Mouse (Mus musculus): ENCODE measurements around the gene Odf2l. TPM values are rescaled to one million over a fixed set of nuclear protein-coding genes. Genes with fewer than 3 reads are reported as not detected.

Gene Odf2l
- 22.1 and 23.7 TPM in 2 replicates for polyA plus RNA-seq (2014; fragmentation: Nextera tagmentation; extraction: Ambion mirVana)

DNA sequence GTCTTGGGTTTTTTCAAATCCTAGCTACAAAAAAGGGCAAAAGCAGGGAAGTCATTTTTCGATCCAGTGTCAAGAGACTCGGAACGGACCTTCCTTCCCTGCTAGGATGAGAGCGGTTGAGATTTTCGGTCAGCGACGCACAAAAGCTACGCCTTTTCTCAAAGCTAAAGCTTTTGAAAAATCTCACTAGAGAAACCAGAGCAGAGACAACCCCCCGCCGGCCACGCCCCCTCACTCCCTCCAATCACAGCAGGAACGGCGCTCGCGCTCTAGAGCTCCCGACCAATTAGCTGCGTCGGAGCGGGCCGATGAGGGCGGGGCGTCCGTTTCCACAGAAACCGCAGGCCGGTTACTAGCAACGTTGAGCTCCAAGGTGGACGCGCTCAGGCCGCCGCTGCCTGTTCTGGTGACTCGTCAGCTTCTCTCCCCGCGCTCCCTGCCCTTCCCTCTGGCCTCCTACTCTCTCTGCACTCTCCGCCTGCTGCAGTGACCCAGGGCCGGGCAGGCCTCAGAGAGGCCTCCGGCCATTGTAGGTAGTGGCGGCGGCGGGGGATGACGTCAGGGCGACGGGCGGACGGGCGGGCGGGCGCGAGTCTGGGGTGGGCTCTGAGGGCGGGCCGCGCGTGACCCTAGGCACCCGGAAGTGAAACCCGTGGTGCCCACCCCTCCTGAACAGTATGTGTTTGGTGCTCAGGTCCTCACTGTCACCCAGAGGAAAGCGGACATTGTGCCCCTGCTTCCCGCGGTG is at the start of gene Odf2l:
Odf2l (plus strand) TSS at position 335 of the 748 bp plus-strand sequence.
- Histone ChIP-seq H3K36me3 (ENCODE audit: control insufficient read depth, insufficient read depth, low read length) (no peaks in the 10 kb centered on the region), H3K4me2 (ENCODE audit: low read depth) (peak within 1 kb of the TSS; percentile 74), H3K4me3 (ENCODE audit: low read depth, low read length) (peak within 1 kb of the TSS; percentile 64), H3K27me3 (ENCODE audit: control insufficient read depth, insufficient read depth, low read length) (no peaks in the 10 kb centered on the region), H3K9ac (ENCODE audit: low read length) (peak within 1 kb of the TSS; percentile 90), H3K27ac (ENCODE audit: low read depth, low read length) (peak within 1 kb of the TSS; percentile 95), H3K4me1 (ENCODE audit: control insufficient read depth, insufficient read depth, low read length) (no peaks in the 10 kb centered on the region), H3K9me3 (ENCODE audit: control insufficient read depth, low read length) (no peaks in the 10 kb centered on the region)
- WGBS, result under 1% methylated on average over 51 of the region's 57 CpGs
- peak; percentile 98 for DNase-seq (ENCODE audit: low spot score)
- ATAC-seq (ENCODE audit: insufficient read depth, low FRiP score, low TSS enrichment), result peak; percentile 99

DNA sequence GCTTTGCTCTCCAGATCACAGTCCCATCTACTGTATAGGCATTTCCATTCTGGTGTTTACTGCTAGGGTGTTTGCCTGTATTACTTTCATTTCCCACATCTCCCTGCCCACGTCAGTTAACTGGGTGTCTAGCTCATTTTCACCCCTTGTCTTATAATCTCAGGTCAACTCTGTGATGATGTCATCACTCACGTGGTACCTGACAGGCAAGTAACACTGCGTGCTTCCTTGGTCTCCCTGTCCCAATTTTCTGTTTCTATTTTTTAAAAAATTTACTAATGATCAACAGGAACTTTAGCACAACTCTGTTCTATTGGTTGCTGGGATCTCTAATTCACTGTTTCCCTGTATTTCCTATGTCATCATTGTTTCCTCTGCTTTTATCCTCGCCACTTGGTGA is 49.4 kb upstream of the Odf2l start:
- Histone ChIP-seq H3K4me2 (ENCODE audit: low read depth) (no peak overlapping the region), H3K4me1 (ENCODE audit: control insufficient read depth, insufficient read depth, low read length) (no peaks in the 10 kb centered on the region), H3K9me3 (ENCODE audit: control insufficient read depth, low read length) (no peaks in the 10 kb centered on the region), H3K4me3 (ENCODE audit: low read depth, low read length) (no peak overlapping the region), H3K9ac (ENCODE audit: low read length) (no peak overlapping the region), H3K36me3 (ENCODE audit: control insufficient read depth, insufficient read depth, low read length) (no peaks in the 10 kb centered on the region), H3K27me3 (ENCODE audit: control insufficient read depth, insufficient read depth, low read length) (no peaks in the 10 kb centered on the region), H3K27ac (ENCODE audit: low read depth, low read length) (no peak overlapping the region)
- DNase-seq (ENCODE audit: low spot score) (no peak), ATAC-seq (ENCODE audit: insufficient read depth, low FRiP score, low TSS enrichment) (no peak)
- 82% methylated on average over 4 of the region's 4 CpGs for WGBS

DNA sequence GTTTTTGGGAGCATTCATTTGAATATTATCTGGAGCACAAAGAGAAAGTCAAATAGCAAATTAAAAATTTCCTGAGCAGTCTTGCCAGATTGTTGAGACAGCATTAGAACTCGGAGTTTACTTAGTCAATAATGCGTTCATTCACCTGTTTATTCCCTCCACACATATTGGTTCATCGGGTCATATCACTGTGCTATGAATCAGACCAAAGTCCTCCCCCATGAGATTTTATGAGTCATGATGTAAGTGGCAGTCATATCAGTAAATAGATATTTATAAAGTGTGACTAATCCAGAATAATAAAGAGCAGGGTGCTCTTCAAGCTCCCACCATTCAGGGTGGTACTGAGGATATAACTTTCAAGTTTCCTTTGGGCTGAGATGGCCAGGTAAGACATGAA is 46.0 kb upstream of the Odf2l start:
- Histone ChIP-seq H3K4me3 (ENCODE audit: low read depth, low read length) (no peak overlapping the region), H3K4me2 (ENCODE audit: low read depth) (no peak overlapping the region), H3K4me1 (ENCODE audit: control insufficient read depth, insufficient read depth, low read length) (no peaks in the 10 kb centered on the region), H3K36me3 (ENCODE audit: control insufficient read depth, insufficient read depth, low read length) (no peaks in the 10 kb centered on the region), H3K9ac (ENCODE audit: low read length) (no peak overlapping the region), H3K27ac (ENCODE audit: low read depth, low read length) (no peak overlapping the region), H3K27me3 (ENCODE audit: control insufficient read depth, insufficient read depth, low read length) (no peaks in the 10 kb centered on the region), H3K9me3 (ENCODE audit: control insufficient read depth, low read length) (no peaks in the 10 kb centered on the region)
- 92% methylated on average over 3 of the region's 3 CpGs for WGBS
- DNase-seq (ENCODE audit: low spot score) (no peak), ATAC-seq (ENCODE audit: insufficient read depth, low FRiP score, low TSS enrichment) (no peak)

GRCm38 (mm10) chr3:145078405-145078804 is 40.0 kb upstream of the Odf2l start:
- no peak overlapping the region for H3K27ac ChIP-seq (ENCODE audit: low read depth, low read length)
- H3K4me1 ChIP-seq (ENCODE audit: control insufficient read depth, insufficient read depth, low read length), result no peaks in the 10 kb centered on the region
- H3K9ac ChIP-seq (ENCODE audit: low read length), result no peak overlapping the region
- 91% methylated on average over 6 of the region's 6 CpGs for WGBS
- no peaks in the 10 kb centered on the region for H3K36me3 ChIP-seq (ENCODE audit: control insufficient read depth, insufficient read depth, low read length)
- H3K4me2 ChIP-seq (ENCODE audit: low read depth), result no peak overlapping the region
- ATAC-seq (ENCODE audit: insufficient read depth, low FRiP score, low TSS enrichment) (no peak), DNase-seq (ENCODE audit: low spot score) (no peak)
- H3K4me3 ChIP-seq (ENCODE audit: low read depth, low read length), result no peak overlapping the region
- no peaks in the 10 kb centered on the region for H3K9me3 ChIP-seq (ENCODE audit: control insufficient read depth, low read length)
- H3K27me3 ChIP-seq (ENCODE audit: control insufficient read depth, insufficient read depth, low read length), result no peaks in the 10 kb centered on the region

GRCm38 (mm10) chr3:145080904-145081303 is 37.5 kb upstream of the Odf2l start:
- no peak overlapping the region for H3K27ac ChIP-seq (ENCODE audit: low read depth, low read length)
- H3K4me3 ChIP-seq (ENCODE audit: low read depth, low read length), result no peak overlapping the region
- no peaks in the 10 kb centered on the region for H3K4me1 ChIP-seq (ENCODE audit: control insufficient read depth, insufficient read depth, low read length)
- H3K36me3 ChIP-seq (ENCODE audit: control insufficient read depth, insufficient read depth, low read length), result no peaks in the 10 kb centered on the region
- no peak overlapping the region for H3K4me2 ChIP-seq (ENCODE audit: low read depth)
- 81% methylated on average over 8 of the region's 8 CpGs for WGBS
- no peak overlapping the region for H3K9ac ChIP-seq (ENCODE audit: low read length)
- no peak for DNase-seq (ENCODE audit: low spot score)
- H3K27me3 ChIP-seq (ENCODE audit: control insufficient read depth, insufficient read depth, low read length), result no peaks in the 10 kb centered on the region
- no peak for ATAC-seq (ENCODE audit: insufficient read depth, low FRiP score, low TSS enrichment)
- no peaks in the 10 kb centered on the region for H3K9me3 ChIP-seq (ENCODE audit: control insufficient read depth, low read length)

DNA sequence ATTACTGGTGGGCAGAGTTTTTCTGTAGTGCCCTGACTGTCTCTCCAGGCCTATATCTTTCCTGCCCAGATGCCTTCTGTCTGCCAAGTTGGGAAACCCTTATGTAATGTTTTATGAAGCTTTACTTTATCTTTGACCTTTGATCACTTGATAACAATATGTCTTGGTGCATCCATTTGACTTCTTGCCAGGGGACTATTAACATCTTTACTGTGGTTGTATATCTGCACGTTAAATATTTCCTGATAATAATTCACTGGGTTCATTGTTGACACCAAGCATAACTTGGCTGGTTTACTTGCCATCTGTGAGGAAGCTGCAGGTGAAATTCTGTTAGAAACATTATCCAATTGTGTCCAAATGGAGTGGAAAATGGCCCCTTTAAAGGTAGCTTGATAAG is 35.3 kb upstream of the Odf2l start:
- WGBS, result 84% methylated on average over 1 of the region's 1 CpGs
- Histone ChIP-seq H3K4me2 (ENCODE audit: low read depth) (no peak overlapping the region), H3K36me3 (ENCODE audit: control insufficient read depth, insufficient read depth, low read length) (no peaks in the 10 kb centered on the region), H3K9ac (ENCODE audit: low read length) (no peak overlapping the region), H3K27ac (ENCODE audit: low read depth, low read length) (no peak overlapping the region), H3K27me3 (ENCODE audit: control insufficient read depth, insufficient read depth, low read length) (no peaks in the 10 kb centered on the region), H3K4me3 (ENCODE audit: low read depth, low read length) (no peak overlapping the region), H3K4me1 (ENCODE audit: control insufficient read depth, insufficient read depth, low read length) (no peaks in the 10 kb centered on the region), H3K9me3 (ENCODE audit: control insufficient read depth, low read length) (no peaks in the 10 kb centered on the region)
- ATAC-seq (ENCODE audit: insufficient read depth, low FRiP score, low TSS enrichment) (no peak), DNase-seq (ENCODE audit: low spot score) (no peak)

- no peak for ATAC-seq (ENCODE audit: insufficient read depth, low FRiP score, low TSS enrichment)
- Histone ChIP-seq H3K4me1 (ENCODE audit: control insufficient read depth, insufficient read depth, low read length) (no peaks in the 10 kb centered on the region), H3K36me3 (ENCODE audit: control insufficient read depth, insufficient read depth, low read length) (no peaks in the 10 kb centered on the region), H3K9ac (ENCODE audit: low read length) (no peak overlapping the region), H3K27ac (ENCODE audit: low read depth, low read length) (no peak overlapping the region), H3K4me2 (ENCODE audit: low read depth) (no peak overlapping the region), H3K4me3 (ENCODE audit: low read depth, low read length) (no peak overlapping the region), H3K9me3 (ENCODE audit: control insufficient read depth, low read length) (no peaks in the 10 kb centered on the region), H3K27me3 (ENCODE audit: control insufficient read depth, insufficient read depth, low read length) (no peaks in the 10 kb centered on the region)
- no peak for DNase-seq (ENCODE audit: low spot score)
- 96% methylated on average over 14 of the region's 14 CpGs for WGBS
Observed at GRCm38 (mm10) chr3:145086180-145086579, 32.2 kb upstream of the Odf2l start.

DNA sequence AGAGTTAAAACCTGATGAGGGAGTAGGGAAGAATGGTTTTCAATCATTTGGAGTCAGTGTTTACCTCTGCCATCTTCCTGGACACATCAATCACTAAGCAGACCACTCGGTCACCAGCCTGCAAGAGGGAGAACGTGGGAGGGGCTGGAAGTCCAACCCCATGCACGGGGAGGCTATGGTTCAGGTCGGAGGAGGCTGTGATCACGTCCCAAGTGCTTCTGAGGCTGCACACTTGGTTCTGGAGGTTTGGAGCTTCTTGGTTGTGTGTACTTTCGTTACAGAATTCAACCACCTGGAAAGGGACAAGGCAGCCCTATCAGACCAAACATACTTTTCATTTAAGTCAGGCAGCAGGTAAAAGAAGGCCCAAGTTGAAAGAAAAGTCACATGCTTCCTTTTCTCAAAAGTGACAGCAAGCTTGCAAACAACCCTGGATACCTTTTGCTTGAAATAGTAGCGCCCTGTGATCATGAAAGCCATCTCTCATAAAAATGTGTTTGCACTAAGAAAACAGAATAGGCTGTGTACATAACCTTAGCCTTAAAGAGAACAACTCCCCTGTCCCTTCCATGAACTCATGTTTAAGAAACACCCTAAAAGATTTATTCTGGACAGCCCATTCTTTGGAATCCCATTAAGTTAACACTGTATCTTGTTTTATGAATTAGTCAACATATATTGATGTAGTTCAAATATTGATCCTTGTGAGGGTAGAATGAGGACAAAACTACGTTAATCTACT is 30.4 kb upstream of the Odf2l start:
- H3K36me3 ChIP-seq (ENCODE audit: control insufficient read depth, insufficient read depth, low read length), result no peaks in the 10 kb centered on the region
- no peak overlapping the region for H3K4me2 ChIP-seq (ENCODE audit: low read depth)
- H3K27me3 ChIP-seq (ENCODE audit: control insufficient read depth, insufficient read depth, low read length), result no peaks in the 10 kb centered on the region
- ATAC-seq (ENCODE audit: insufficient read depth, low FRiP score, low TSS enrichment) (no peak), DNase-seq (ENCODE audit: low spot score) (no peak)
- H3K9ac ChIP-seq (ENCODE audit: low read length), result no peak overlapping the region
- H3K4me1 ChIP-seq (ENCODE audit: control insufficient read depth, insufficient read depth, low read length), result no peaks in the 10 kb centered on the region
- H3K9me3 ChIP-seq (ENCODE audit: control insufficient read depth, low read length), result no peaks in the 10 kb centered on the region
- no peak overlapping the region for H3K27ac ChIP-seq (ENCODE audit: low read depth, low read length)
- 74% methylated on average over 8 of the region's 8 CpGs for WGBS
- H3K4me3 ChIP-seq (ENCODE audit: low read depth, low read length), result no peak overlapping the region

- no peak for DNase-seq (ENCODE audit: low spot score)
- no peak within 1 kb of the TSS for H3K4me3 ChIP-seq (ENCODE audit: low read depth, low read length)
- no peaks in the 10 kb centered on the region for H3K27me3 ChIP-seq (ENCODE audit: control insufficient read depth, insufficient read depth, low read length)
- H3K4me1 ChIP-seq (ENCODE audit: control insufficient read depth, insufficient read depth, low read length), result no peaks in the 10 kb centered on the region
- no peak within 1 kb of the TSS for H3K9ac ChIP-seq (ENCODE audit: low read length)
- no peak within 1 kb of the TSS for H3K4me2 ChIP-seq (ENCODE audit: low read depth)
- no peak within 1 kb of the TSS for H3K27ac ChIP-seq (ENCODE audit: low read depth, low read length)
- no peaks in the 10 kb centered on the region for H3K36me3 ChIP-seq (ENCODE audit: control insufficient read depth, insufficient read depth, low read length)
- WGBS, result 73% methylated on average over 6 of the region's 6 CpGs
- H3K9me3 ChIP-seq (ENCODE audit: control insufficient read depth, low read length), result no peaks in the 10 kb centered on the region
- no peak for ATAC-seq (ENCODE audit: insufficient read depth, low FRiP score, low TSS enrichment)
Observed at GRCm38 (mm10) chr3:145099291-145099690, 19.1 kb upstream of the Odf2l start, which contains the start of gene Clca2. Clca2 (minus strand) TSS chr3:145099443.

Data from neural tube, embryonic 11.5 days (tissue).